Mouse (Mus musculus) G1E (cell line): ENCODE results near the gene Ift122. TPM values are rescaled to one million over a fixed set of nuclear protein-coding genes. Genes with fewer than 3 reads are reported as not detected.

Experiments used
- ATAC-seq: 2 replicates; pipeline ENCODE4 v1.8.0; 2016; ENCODE audit warnings: mild to moderate bottlenecking; ENCODE audit not compliant: insufficient number of reproducible peaks, poor library complexity, low FRiP score, severe bottlenecking; ENCODE audit errors: extremely low read depth
- DNase-seq: peaks from one replicate; pipeline ENCODE4 v3.0.0; 2012; ENCODE audit warnings: low spot score
- H3K27me3 ChIP-seq: 2 replicates; pipeline ENCODE4 v1.6.1; 2012; ENCODE audit warnings: mild to moderate bottlenecking, low read length, inconsistent platforms; ENCODE audit not compliant: insufficient read depth
- H3K36me3 ChIP-seq: replicated peaks from 2 replicates; pipeline ENCODE3; 2012; ENCODE audit warnings: mild to moderate bottlenecking, inconsistent platforms
- H3K4me1 ChIP-seq: 2 replicates; pipeline ENCODE4 v1.6.1; 2012; ENCODE audit warnings: low read depth, low read length, inconsistent platforms, mixed read lengths; ENCODE audit not compliant: insufficient read depth
- H3K4me3 ChIP-seq: 2 replicates; pipeline ENCODE4 v1.5.1; 2012; ENCODE audit warnings: low read depth, mild to moderate bottlenecking, inconsistent platforms, low read length, moderate library complexity, mixed read lengths
- H3K9me3 ChIP-seq: replicated peaks from 2 replicates; pipeline ENCODE4 v1.6.1; 2012; ENCODE audit warnings: inconsistent platforms
- CTCF ChIP-seq: IDR thresholded peaks from 2 replicates; pipeline ENCODE4 v1.5.1; 2012; ENCODE audit warnings: low read depth, low read length, inconsistent platforms, mixed read lengths
- GATA1 ChIP-seq: IDR thresholded peaks from 2 replicates; pipeline ENCODE4 v1.6.1; 2012; ENCODE audit warnings: borderline replicate concordance, low read length, inconsistent platforms, mixed read lengths
- GATA2 ChIP-seq: IDR thresholded peaks from 2 replicates; pipeline ENCODE4 v1.6.1; 2012; ENCODE audit warnings: low read depth, low read length, inconsistent platforms, borderline replicate concordance
- POLR2AphosphoS5 ChIP-seq: IDR thresholded peaks from 2 replicates; pipeline ENCODE4 v1.6.1; 2012; ENCODE audit warnings: low read depth, low read length, inconsistent platforms; ENCODE audit not compliant: insufficient replicate concordance
- TAL1 ChIP-seq: conservative IDR thresholded peaks from 2 replicates; pipeline ENCODE4 v1.6.1; 2012; ENCODE audit warnings: low read depth, low read length, inconsistent platforms, mixed read lengths
- polyA plus RNA-seq: library from polyadenylated mRNA; stranded (reverse); fragments of >175 nt; gene quantifications from 2 replicates; pipeline ENCODE4 v1.2.3, GENCODE M21; 2012
- total RNA-seq, 2 experiments: library from RNA; stranded (forward) in 1 of 2; stranded (reverse) in 1 of 2; fragments of 200-1000 nt in 1 of 2; fragments of >200 nt in 1 of 2; fragmentation: Nextera tagmentation in 1 of 2; gene quantifications; 2 replicates each; pipeline ENCODE4 v1.2.3; 2014 to 2017

The Ift122 gene
- total and polyA plus RNA-seq, 3 experiments: 0.65 to 5.3 (median 4.7) TPM

DNA sequence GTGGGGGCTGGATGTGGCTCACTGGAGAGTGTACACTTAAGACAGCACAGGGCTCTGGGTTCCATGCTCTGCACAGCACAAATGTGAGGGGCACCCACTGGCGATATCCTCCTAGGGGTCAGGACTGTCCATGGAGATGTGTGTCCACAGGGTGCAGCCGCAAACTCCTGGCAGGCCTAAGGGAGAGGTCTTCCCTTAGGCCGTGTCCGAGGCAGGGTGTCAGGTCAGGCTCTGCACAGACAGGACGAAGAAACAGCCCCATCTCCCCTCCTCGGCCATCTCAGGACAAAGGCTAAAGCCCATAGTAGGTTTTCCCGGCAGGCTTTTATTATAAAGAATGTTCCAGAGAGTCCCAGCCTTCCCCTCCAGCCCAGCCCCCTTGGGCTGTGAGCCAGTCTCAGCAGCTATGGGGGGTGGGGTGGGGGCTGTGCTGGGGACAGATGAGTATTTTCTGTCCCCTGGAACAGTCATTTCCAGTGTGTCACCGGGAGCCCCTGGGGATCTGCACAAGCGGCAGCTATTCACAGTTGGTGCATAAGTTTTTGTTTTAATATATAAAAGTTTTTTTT is 101.3 kb downstream of the Ift122 start:
- Histone ChIP-seq H3K27me3 (peaks cover 10% of the 10 kb centered on the region; the same call in 1 of the 2 replicates), H3K36me3 (no peaks in the 10 kb centered on the region), H3K4me1 (no peaks in the 10 kb centered on the region), H3K9me3 (no peaks in the 10 kb centered on the region), H3K4me3 (no peak overlapping the region)
- DNase-seq (no peak), ATAC-seq (no peak)
- TF ChIP-seq CTCF: no peak
- TF ChIP-seq POLR2AphosphoS5: no peak
- TF ChIP-seq TAL1: no peak
- TF ChIP-seq GATA2: no peak
- TF ChIP-seq GATA1: no peak

GRCm38 (mm10) chr6:115955169-115955568 is 101.9 kb downstream of the Ift122 start:
- Histone ChIP-seq H3K4me1 (no peaks in the 10 kb centered on the region), H3K9me3 (no peaks in the 10 kb centered on the region), H3K36me3 (no peaks in the 10 kb centered on the region), H3K27me3 (peaks cover 10% of the 10 kb centered on the region; the same call in 1 of the 2 replicates), H3K4me3 (no peak overlapping the region)
- DNase-seq: no peak
- no peak for ATAC-seq
- no peak for TF ChIP-seq GATA1
- no peak for TF ChIP-seq CTCF
- TF ChIP-seq POLR2AphosphoS5: no peak
- no peak for TF ChIP-seq TAL1
- no peak for TF ChIP-seq GATA2

DNA sequence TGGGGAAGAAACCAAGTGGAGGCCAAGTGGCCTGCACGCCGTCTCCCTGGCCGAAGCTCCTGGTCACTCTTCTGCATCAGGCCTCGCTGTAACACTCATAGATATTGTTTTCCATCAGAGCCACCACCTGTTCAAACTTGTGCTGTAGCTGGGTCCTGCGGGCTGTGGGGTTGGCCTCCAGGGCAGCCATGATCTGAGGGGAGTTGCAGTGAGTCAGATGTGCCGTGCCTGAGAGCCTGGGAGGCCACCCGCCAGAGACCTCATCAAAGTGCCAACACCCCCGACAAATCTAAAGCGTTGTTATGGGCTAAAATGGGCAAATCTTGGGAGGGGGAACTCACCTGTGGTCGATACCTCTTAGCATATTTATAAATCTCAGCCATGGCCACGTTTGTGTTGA is 102.4 kb downstream of the Ift122 start:
- Histone ChIP-seq H3K4me3 (no peak overlapping the region), H3K36me3 (no peaks in the 10 kb centered on the region), H3K9me3 (no peaks in the 10 kb centered on the region), H3K27me3 (peaks cover 10% of the 10 kb centered on the region; the same call in 1 of the 2 replicates), H3K4me1 (no peaks in the 10 kb centered on the region)
- no peak for ATAC-seq
- no peak for DNase-seq
- TF ChIP-seq GATA2 (no peak), POLR2AphosphoS5 (no peak), GATA1 (no peak), CTCF (no peak)

DNA sequence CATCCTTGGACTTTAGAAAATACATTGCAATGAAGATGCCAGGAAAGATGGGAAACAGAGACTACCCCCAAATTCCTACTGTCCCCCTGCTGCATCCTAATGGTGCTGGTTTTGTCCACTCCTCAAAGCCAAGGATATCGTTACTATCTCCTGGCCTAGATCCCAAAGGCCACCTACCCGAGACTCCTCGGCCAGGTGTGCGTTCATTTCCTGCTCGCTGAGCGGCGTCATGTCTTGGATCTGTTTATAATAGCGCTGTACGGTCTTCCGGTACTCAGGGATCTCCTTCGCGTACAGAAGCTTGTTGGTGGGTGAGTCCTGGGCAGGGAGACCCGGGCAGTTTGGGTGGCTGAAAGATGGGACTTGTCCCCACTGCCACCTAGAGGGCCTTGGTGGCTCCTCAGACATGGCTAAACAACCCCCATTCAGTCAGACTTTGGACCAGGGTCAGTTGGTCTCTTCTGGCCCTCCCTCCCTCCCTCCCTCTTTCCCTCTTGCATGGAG is 103.2 kb downstream of the Ift122 start:
- Histone ChIP-seq H3K9me3 (no peaks in the 10 kb centered on the region), H3K4me3 (no peak overlapping the region), H3K36me3 (no peaks in the 10 kb centered on the region), H3K4me1 (no peaks in the 10 kb centered on the region), H3K27me3 (peaks cover 10% of the 10 kb centered on the region; the same call in 1 of the 2 replicates)
- DNase-seq (no peak), ATAC-seq (no peak)
- no peak for TF ChIP-seq TAL1
- TF ChIP-seq GATA2: no peak
- TF ChIP-seq CTCF: no peak
- TF ChIP-seq GATA1: no peak
- TF ChIP-seq POLR2AphosphoS5: no peak

- Histone ChIP-seq H3K9me3 (no peaks in the 10 kb centered on the region), H3K4me3 (no peak overlapping the region), H3K36me3 (no peaks in the 10 kb centered on the region), H3K27me3 (peaks cover 10% of the 10 kb centered on the region; the same call in 1 of the 2 replicates), H3K4me1 (no peaks in the 10 kb centered on the region)
- TF ChIP-seq GATA1 (no peak), GATA2 (no peak), CTCF (no peak), POLR2AphosphoS5 (no peak), TAL1 (no peak)
- no peak for ATAC-seq
- no peak for DNase-seq
Observed at GRCm38 (mm10) chr6:115956922-115957601, 103.8 kb downstream of the Ift122 start.

DNA sequence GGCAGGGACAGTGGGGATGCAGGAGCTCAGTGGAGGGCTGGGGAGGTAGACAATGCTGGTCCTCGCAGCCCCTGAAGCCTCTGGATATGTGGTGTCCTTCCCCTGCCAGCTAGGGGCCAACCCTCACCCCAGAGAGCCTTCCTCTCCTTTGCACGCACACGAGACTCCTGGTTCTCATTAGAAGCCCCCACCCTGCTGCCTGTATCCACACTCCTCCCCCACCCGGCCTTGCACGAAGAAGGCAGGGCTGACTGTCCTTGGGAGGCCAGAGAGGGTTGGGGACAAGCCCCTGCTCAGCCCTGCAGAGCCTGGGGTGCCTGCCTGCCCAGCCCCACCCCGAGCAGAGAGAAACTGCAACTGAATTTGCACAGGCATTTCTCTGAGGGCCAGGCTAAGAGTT is 104.4 kb downstream of the Ift122 start:
- TF ChIP-seq GATA2: no peak
- TF ChIP-seq POLR2AphosphoS5: no peak
- H3K9me3 ChIP-seq: no peaks in the 10 kb centered on the region
- no peak overlapping the region for H3K4me3 ChIP-seq
- no peak for ATAC-seq
- H3K27me3 ChIP-seq: peaks cover 14% of the 10 kb centered on the region; the same call in 1 of the 2 replicates
- no peaks in the 10 kb centered on the region for H3K36me3 ChIP-seq
- DNase-seq: no peak
- no peaks in the 10 kb centered on the region for H3K4me1 ChIP-seq
